Mouse (Mus musculus): Measurements from ENCODE around the gene Lrrc74a. TPM values are rescaled to one million over a fixed set of nuclear protein-coding genes. Genes with fewer than 3 reads are reported as not detected.

Lrrc74a gene
- polyA plus RNA-seq, 1 experiment: 76.4 TPM

DNA sequence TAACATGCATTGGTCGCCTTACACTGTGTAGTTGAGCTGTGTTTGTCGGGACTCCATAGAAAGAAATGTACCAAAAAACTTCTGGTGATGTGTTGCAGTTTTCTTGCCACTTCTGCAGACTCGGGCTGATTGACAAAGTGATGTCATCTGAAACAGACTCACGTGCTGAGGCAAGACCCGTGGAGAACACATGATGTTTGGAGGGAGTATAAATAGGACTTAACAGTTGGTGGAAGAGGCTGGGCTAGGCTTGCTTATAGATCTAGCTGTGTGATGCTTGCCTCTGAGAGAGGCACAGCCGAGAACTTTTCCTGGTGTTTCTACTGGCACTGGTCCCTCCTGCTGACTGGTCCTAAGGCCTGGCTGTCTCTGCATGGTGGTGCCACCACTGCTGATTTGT is 29.9 kb downstream of the Lrrc74a start:
- TF ChIP-seq POLR2A (IDR thresholded peaks at IDR 0.05; ENCODE audit: control insufficient read depth, low read depth, low read length) (no peak), CTCF (IDR thresholded peaks at IDR 0.05; ENCODE audit: control insufficient read depth, insufficient read depth, insufficient replicate concordance, low read depth, low read length) (no peak)
- Histone ChIP-seq H3K4me3 (ENCODE audit: control insufficient read depth, low read depth, low read length) (no peak overlapping the region), H3K4me1 (ENCODE audit: control insufficient read depth, insufficient read depth, low read length) (peaks cover 13% of the 10 kb centered on the region), H3K27me3 (ENCODE audit: control insufficient read depth, insufficient read depth, low read length) (no peaks in the 10 kb centered on the region), H3K36me3 (ENCODE audit: control insufficient read depth, insufficient read depth, low read length) (no peaks in the 10 kb centered on the region), H3K27ac (ENCODE audit: control insufficient read depth, insufficient read depth, low read depth, low read length) (no peak overlapping the region)

DNA sequence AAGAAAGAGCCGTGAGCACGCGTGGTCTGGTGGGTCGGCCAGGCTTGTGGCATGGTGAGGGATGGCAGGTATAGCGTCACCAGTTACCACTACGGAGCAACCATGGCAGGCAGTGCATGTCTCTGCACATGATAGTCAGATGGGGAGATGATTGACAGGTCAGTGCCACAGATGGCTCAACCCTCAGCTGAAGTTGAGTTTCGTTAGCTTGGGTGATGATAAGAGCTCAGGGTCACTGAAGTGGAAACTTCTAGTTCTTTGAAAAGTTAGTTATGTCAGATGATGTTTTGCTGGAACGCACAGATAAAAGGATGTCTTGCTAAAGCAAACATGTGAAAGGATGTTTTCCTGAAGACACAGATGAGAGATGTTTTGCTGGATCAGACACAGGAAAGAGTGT is 32.3 kb downstream of the Lrrc74a start:
- TF ChIP-seq CTCF (IDR thresholded peaks at IDR 0.05; ENCODE audit: control insufficient read depth, insufficient read depth, insufficient replicate concordance, low read depth, low read length): no peak
- Histone ChIP-seq H3K36me3 (ENCODE audit: control insufficient read depth, insufficient read depth, low read length) (no peaks in the 10 kb centered on the region), H3K4me1 (ENCODE audit: control insufficient read depth, insufficient read depth, low read length) (peaks cover 7% of the 10 kb centered on the region)

DNA sequence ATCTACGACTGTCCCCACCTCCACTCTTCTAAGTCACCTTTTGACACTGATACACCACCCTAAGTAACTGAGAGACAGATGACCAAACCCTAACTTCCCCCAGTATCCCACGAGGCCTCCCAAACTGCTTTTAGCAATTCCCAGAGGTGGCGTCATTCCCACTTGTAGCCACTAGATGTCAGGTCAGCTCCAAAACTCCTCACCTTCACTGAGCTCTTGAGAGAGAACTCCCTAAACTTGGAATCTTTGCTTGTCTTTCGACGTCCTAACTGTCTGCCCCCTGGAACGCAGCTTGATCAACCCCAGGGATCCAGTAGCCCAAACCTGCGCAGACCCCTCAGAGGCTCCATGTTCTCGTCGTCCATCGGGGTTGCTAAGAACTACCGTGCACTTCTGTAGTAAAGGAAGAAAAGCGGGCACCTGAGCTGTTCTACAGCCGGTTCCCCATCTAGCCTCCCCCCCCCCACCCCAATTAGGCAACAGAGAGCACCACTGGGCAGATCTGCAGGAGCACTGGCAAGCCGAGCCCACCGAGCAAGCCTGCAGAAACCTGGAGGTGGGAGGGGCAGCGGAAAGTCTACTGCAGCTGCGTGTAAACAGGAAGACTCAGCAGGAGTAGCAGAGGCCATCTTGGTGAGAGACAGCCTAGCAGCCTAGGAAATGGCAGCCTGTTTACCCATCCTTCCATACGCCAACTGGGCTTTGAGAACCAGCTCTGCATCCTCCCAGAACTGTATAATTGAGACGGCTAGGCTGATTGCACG is 33.9 kb downstream of the Lrrc74a start:
- Histone ChIP-seq H3K36me3 (ENCODE audit: control insufficient read depth, insufficient read depth, low read length) (no peaks in the 10 kb centered on the region), H3K4me3 (ENCODE audit: control insufficient read depth, low read depth, low read length) (no peak overlapping the region), H3K27ac (ENCODE audit: control insufficient read depth, insufficient read depth, low read depth, low read length) (no peak overlapping the region), H3K4me1 (ENCODE audit: control insufficient read depth, insufficient read depth, low read length) (peaks cover 5% of the 10 kb centered on the region), H3K27me3 (ENCODE audit: control insufficient read depth, insufficient read depth, low read length) (no peaks in the 10 kb centered on the region)
- TF ChIP-seq CTCF (IDR thresholded peaks at IDR 0.05; ENCODE audit: control insufficient read depth, insufficient read depth, insufficient replicate concordance, low read depth, low read length) (peak; percentile 52; the same call in 1 of the 2 replicates), POLR2A (IDR thresholded peaks at IDR 0.05; ENCODE audit: control insufficient read depth, low read depth, low read length) (no peak)

More for the DNA sequence above, 32.3 kb downstream of the Lrrc74a start:
- no peaks in the 10 kb centered on the region for H3K27me3 ChIP-seq (ENCODE audit: control insufficient read depth, insufficient read depth, low read length)
- no peak overlapping the region for H3K4me3 ChIP-seq (ENCODE audit: control insufficient read depth, low read depth, low read length)
- no peak overlapping the region for H3K27ac ChIP-seq (ENCODE audit: control insufficient read depth, insufficient read depth, low read depth, low read length)

DNA sequence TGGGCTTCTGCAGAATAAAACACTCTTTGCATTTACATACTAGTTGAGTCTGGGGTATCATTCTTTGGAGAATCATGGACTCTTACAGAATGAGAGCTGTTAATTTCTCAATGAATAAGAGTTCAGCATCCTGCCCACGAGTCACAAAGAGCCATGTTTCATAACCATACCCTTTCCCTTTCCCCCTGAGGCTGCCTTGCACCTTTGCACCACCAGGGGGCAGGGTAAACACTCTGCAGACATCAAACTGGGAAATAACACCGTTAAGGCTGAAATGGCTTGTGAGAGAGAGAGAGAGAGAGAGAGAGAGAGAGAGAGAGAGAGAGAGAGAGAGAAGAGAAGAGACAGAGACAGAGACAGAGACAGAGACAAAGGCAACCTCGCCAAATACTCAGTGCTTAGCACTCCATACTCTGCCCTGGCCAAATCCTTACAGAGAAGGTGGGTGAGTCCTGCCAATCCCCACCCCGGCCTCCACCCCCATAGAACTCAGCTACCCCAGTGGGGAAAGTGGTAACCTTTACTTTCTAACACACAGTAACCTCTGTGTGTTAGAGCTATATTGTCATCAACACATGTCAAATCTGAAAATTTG is 34.9 kb downstream of the Lrrc74a start:
- H3K27ac ChIP-seq (ENCODE audit: control insufficient read depth, insufficient read depth, low read depth, low read length): no peak overlapping the region
- H3K4me3 ChIP-seq (ENCODE audit: control insufficient read depth, low read depth, low read length): no peak overlapping the region
- H3K27me3 ChIP-seq (ENCODE audit: control insufficient read depth, insufficient read depth, low read length): no peaks in the 10 kb centered on the region
- H3K4me1 ChIP-seq (ENCODE audit: control insufficient read depth, insufficient read depth, low read length): peaks cover 5% of the 10 kb centered on the region
- TF ChIP-seq CTCF (IDR thresholded peaks at IDR 0.05; ENCODE audit: control insufficient read depth, insufficient read depth, insufficient replicate concordance, low read depth, low read length): peak; percentile 84; the same call in 1 of the 2 replicates
- no peak for TF ChIP-seq POLR2A (IDR thresholded peaks at IDR 0.05; ENCODE audit: control insufficient read depth, low read depth, low read length)
- H3K36me3 ChIP-seq (ENCODE audit: control insufficient read depth, insufficient read depth, low read length): no peaks in the 10 kb centered on the region

DNA sequence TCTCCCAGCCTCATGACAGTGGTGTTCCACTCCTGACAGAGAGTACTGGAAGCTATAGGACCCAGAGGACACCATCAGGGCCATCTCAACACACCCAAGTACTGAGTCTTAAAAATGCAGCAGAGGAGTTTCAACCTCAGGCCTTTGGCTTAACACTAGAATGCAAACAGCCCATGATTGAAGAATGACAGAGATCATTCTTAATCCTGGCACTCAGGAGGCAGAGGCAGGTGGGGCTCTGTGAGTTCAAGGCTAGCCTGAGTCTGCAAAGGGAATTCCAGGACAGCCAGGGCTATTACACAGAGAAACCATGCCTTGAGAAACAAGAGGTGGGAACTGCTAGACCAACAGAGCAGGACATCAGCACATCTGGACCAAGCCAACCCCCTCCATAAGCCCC is 35.6 kb downstream of the Lrrc74a start:
- Histone ChIP-seq H3K27me3 (ENCODE audit: control insufficient read depth, insufficient read depth, low read length) (no peaks in the 10 kb centered on the region), H3K27ac (ENCODE audit: control insufficient read depth, insufficient read depth, low read depth, low read length) (no peak overlapping the region), H3K4me1 (ENCODE audit: control insufficient read depth, insufficient read depth, low read length) (peaks cover 5% of the 10 kb centered on the region), H3K36me3 (ENCODE audit: control insufficient read depth, insufficient read depth, low read length) (no peaks in the 10 kb centered on the region), H3K4me3 (ENCODE audit: control insufficient read depth, low read depth, low read length) (no peak overlapping the region)
- TF ChIP-seq CTCF (IDR thresholded peaks at IDR 0.05; ENCODE audit: control insufficient read depth, insufficient read depth, insufficient replicate concordance, low read depth, low read length): no peak
- no peak for TF ChIP-seq POLR2A (IDR thresholded peaks at IDR 0.05; ENCODE audit: control insufficient read depth, low read depth, low read length)

DNA sequence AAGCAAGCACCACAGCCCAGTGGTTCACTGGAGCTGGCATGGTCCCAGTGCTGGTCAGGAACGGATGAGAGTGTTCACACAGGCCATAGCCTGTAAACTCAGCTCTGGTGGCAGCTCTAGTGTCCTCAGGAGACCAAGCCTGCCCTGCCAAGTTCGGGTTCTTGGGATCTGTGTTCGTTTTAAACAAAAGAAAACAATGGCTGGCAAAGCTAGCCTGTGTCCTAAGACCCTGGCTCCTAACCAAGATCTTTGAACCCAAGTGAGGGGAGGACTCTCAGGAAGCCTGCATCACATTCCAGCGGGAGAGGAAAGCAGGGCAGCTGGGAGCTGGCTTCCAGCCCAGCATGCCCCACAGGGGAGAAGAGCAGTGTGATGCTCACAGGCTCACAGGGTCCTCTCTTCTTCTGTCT is 36.1 kb downstream of the Lrrc74a start:
- no peak for TF ChIP-seq POLR2A (IDR thresholded peaks at IDR 0.05; ENCODE audit: control insufficient read depth, low read depth, low read length)
- no peak for TF ChIP-seq CTCF (IDR thresholded peaks at IDR 0.05; ENCODE audit: control insufficient read depth, insufficient read depth, insufficient replicate concordance, low read depth, low read length)
- no peak overlapping the region for H3K27ac ChIP-seq (ENCODE audit: control insufficient read depth, insufficient read depth, low read depth, low read length)
- H3K4me1 ChIP-seq (ENCODE audit: control insufficient read depth, insufficient read depth, low read length): peaks cover 5% of the 10 kb centered on the region
- H3K36me3 ChIP-seq (ENCODE audit: control insufficient read depth, insufficient read depth, low read length): no peaks in the 10 kb centered on the region
- H3K27me3 ChIP-seq (ENCODE audit: control insufficient read depth, insufficient read depth, low read length): no peaks in the 10 kb centered on the region
- H3K4me3 ChIP-seq (ENCODE audit: control insufficient read depth, low read depth, low read length): no peak overlapping the region; the same call in 1 of the 2 replicates

DNA sequence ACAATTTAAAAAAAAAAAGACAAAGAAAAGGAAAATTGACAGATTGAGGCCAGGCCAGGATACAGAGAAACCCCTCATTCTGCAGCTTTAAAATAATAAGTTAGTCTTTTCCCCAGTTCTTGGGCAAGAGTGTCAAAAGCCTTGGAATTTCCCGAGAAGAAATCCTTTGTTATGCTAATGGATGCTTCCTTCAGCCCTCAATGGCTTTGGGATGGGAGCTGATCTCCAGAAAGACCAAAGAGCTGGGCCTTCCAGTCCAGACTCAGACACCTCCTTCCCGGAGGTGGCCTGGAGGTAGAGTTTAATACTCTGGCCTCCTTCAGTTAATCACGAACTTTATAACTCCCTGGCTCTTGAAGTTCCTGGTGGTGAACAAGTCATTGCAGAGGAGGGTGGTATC is 36.8 kb downstream of the Lrrc74a start:
- H3K4me1 ChIP-seq (ENCODE audit: control insufficient read depth, insufficient read depth, low read length): peaks cover 5% of the 10 kb centered on the region
- H3K36me3 ChIP-seq (ENCODE audit: control insufficient read depth, insufficient read depth, low read length): no peaks in the 10 kb centered on the region
- peak overlapping the region; percentile 14 for H3K4me3 ChIP-seq (ENCODE audit: control insufficient read depth, low read depth, low read length)
- TF ChIP-seq CTCF (IDR thresholded peaks at IDR 0.05; ENCODE audit: control insufficient read depth, insufficient read depth, insufficient replicate concordance, low read depth, low read length) (no peak), POLR2A (IDR thresholded peaks at IDR 0.05; ENCODE audit: control insufficient read depth, low read depth, low read length) (no peak)
- H3K27ac ChIP-seq (ENCODE audit: control insufficient read depth, insufficient read depth, low read depth, low read length): peak overlapping the region; percentile 4; the same call in 1 of the 2 replicates
- no peaks in the 10 kb centered on the region for H3K27me3 ChIP-seq (ENCODE audit: control insufficient read depth, insufficient read depth, low read length)
